Mouse (Mus musculus): ENCODE measurements at regions not wholly inside any gene's neighbourhood (a gene's known extent, or its start where the extent isn't known, plus 50 kb on each side); places are given as distances from the start of the nearest gene placed in this dataset.
"Not testable (repeated sequence)": the region's sequence is repeated elsewhere in the genome, so short reads cannot be mapped to it uniquely, and the experiment has no call there.

GRCm38 (mm10) chr3:16130385-16130784 lies 124.1 kb upstream of the Gm5150 start:
- no peak for DNase-seq (ENCODE audit: extremely low read depth, low read depth)

- not testable (repeated sequence) for DNase-seq (ENCODE audit: extremely low read depth, low read depth)
Measured at GRCm38 (mm10) chr3:16125346-16125915, 119.2 kb upstream of the Gm5150 start.

GRCm38 (mm10) chr3:16115944-16116343 lies 109.7 kb upstream of the Gm5150 start:
- DNase-seq (ENCODE audit: extremely low read depth, low read depth), result no peak

- no peak for DNase-seq (ENCODE audit: extremely low read depth, low read depth)
Measured at GRCm38 (mm10) chr3:16107492-16107891, 101.3 kb upstream of the Gm5150 start.

- DNase-seq (ENCODE audit: extremely low read depth, low read depth), result no peak
Measured at GRCm38 (mm10) chr3:16105080-16105479, 98.8 kb upstream of the Gm5150 start.

- no peak for DNase-seq (ENCODE audit: extremely low read depth, low read depth)
Measured at GRCm38 (mm10) chr3:16103180-16103579, 96.9 kb upstream of the Gm5150 start.

GRCm38 (mm10) chr3:16086550-16086949 lies 80.3 kb upstream of the Gm5150 start:
- DNase-seq (ENCODE audit: extremely low read depth, low read depth), result peak; percentile 38

GRCm38 (mm10) chr3:16085288-16085687 lies 79.1 kb upstream of the Gm5150 start:
- DNase-seq (ENCODE audit: extremely low read depth, low read depth), result no peak

- no peak for DNase-seq (ENCODE audit: extremely low read depth, low read depth)
Measured at GRCm38 (mm10) chr3:16079178-16079577, 72.9 kb upstream of the Gm5150 start.

GRCm38 (mm10) chr3:16071906-16072305 lies 65.7 kb upstream of the Gm5150 start:
- no peak for DNase-seq (ENCODE audit: extremely low read depth, low read depth)

- DNase-seq (ENCODE audit: extremely low read depth, low read depth), result no peak
Measured at GRCm38 (mm10) chr3:16070963-16071362, 64.7 kb upstream of the Gm5150 start.

- DNase-seq (ENCODE audit: extremely low read depth, low read depth), result not testable (repeated sequence)
Measured at GRCm38 (mm10) chr3:16057709-16058108, 51.5 kb upstream of the Gm5150 start.
